Mouse (Mus musculus): ENCODE measurements around the gene Abcc6. TPM values are rescaled to one million over a fixed set of nuclear protein-coding genes. Genes with fewer than 3 reads are reported as not detected.

Abcc6 gene
- polyA plus RNA-seq, 1 experiment from 2014 or later: 0.78 TPM

GRCm38 (mm10) chr7:46019594-46019993, 10.5 kb downstream of the Abcc6 start:
- no peak overlapping the region for H3K27ac ChIP-seq (ENCODE audit: low read length)
- no peaks in the 10 kb centered on the region for H3K4me1 ChIP-seq (ENCODE audit: control insufficient read depth, insufficient read depth, low read length)
- ATAC-seq (ENCODE audit: insufficient number of reproducible peaks, insufficient read depth, low FRiP score, low read depth): no peak
- no peaks in the 10 kb centered on the region for H3K36me3 ChIP-seq (ENCODE audit: control insufficient read depth, insufficient read depth, low read length)
- WGBS: 59% methylated on average over 3 of the region's 3 CpGs
- no peak overlapping the region for H3K4me3 ChIP-seq (ENCODE audit: low read depth, low read length)
- no peaks in the 10 kb centered on the region for H3K9me3 ChIP-seq (ENCODE audit: control insufficient read depth, low read depth, low read length)
- no peaks in the 10 kb centered on the region for H3K27me3 ChIP-seq (ENCODE audit: control insufficient read depth, insufficient read depth, low read length)
- H3K4me2 ChIP-seq (replicated peaks; ENCODE audit: low read depth, low read length): no peak overlapping the region
- no peak overlapping the region for H3K9ac ChIP-seq (replicated peaks; ENCODE audit: low read depth, low read length)

GRCm38 (mm10) chr7:46013266-46014010, 16.7 kb downstream of the Abcc6 start:
- Histone ChIP-seq H3K9me3 (ENCODE audit: control insufficient read depth, low read depth, low read length) (no peaks in the 10 kb centered on the region), H3K27ac (ENCODE audit: low read length) (peak overlapping the region; percentile 52), H3K4me3 (ENCODE audit: low read depth, low read length) (no peak overlapping the region), H3K36me3 (ENCODE audit: control insufficient read depth, insufficient read depth, low read length) (no peaks in the 10 kb centered on the region), H3K9ac (replicated peaks; ENCODE audit: low read depth, low read length) (no peak overlapping the region), H3K4me2 (replicated peaks; ENCODE audit: low read depth, low read length) (no peak overlapping the region), H3K27me3 (ENCODE audit: control insufficient read depth, insufficient read depth, low read length) (no peaks in the 10 kb centered on the region), H3K4me1 (ENCODE audit: control insufficient read depth, insufficient read depth, low read length) (peaks cover 14% of the 10 kb centered on the region)
- peak; percentile 77 for ATAC-seq (ENCODE audit: insufficient number of reproducible peaks, insufficient read depth, low FRiP score, low read depth)
- 20% methylated on average over 9 of the region's 9 CpGs for WGBS

GRCm38 (mm10) chr7:46012121-46012520, 18.0 kb downstream of the Abcc6 start:
- Histone ChIP-seq H3K9ac (replicated peaks; ENCODE audit: low read depth, low read length) (no peak overlapping the region), H3K27ac (ENCODE audit: low read length) (no peak overlapping the region), H3K9me3 (ENCODE audit: control insufficient read depth, low read depth, low read length) (no peaks in the 10 kb centered on the region), H3K4me2 (replicated peaks; ENCODE audit: low read depth, low read length) (no peak overlapping the region), H3K36me3 (ENCODE audit: control insufficient read depth, insufficient read depth, low read length) (no peaks in the 10 kb centered on the region), H3K27me3 (ENCODE audit: control insufficient read depth, insufficient read depth, low read length) (no peaks in the 10 kb centered on the region), H3K4me1 (ENCODE audit: control insufficient read depth, insufficient read depth, low read length) (peaks cover 14% of the 10 kb centered on the region), H3K4me3 (ENCODE audit: low read depth, low read length) (no peak overlapping the region)
- ATAC-seq (ENCODE audit: insufficient number of reproducible peaks, insufficient read depth, low FRiP score, low read depth): no peak

DNA sequence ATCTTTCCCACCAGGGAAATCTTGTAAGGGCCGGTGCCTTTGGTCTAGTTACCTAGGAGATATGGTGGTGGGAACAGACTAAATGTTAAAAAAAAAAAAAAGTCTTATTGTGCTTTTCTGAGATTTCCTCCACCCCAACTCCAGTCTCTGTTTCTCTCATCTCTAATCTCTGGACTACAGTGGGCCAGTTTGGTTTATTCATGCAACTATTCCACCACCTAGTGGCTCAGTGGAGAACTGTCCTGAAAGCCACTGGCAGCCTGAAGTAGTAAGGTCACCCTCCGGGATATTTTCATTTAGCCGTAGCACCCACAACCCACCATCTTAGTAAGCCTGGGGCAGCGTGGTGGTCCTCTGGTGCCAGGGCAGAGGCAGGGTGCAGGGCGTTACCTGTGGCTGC, 20.5 kb downstream of the Abcc6 start:
- Histone ChIP-seq H3K9me3 (ENCODE audit: control insufficient read depth, low read depth, low read length) (no peaks in the 10 kb centered on the region), H3K36me3 (ENCODE audit: control insufficient read depth, insufficient read depth, low read length) (no peaks in the 10 kb centered on the region), H3K4me2 (replicated peaks; ENCODE audit: low read depth, low read length) (no peak overlapping the region), H3K9ac (replicated peaks; ENCODE audit: low read depth, low read length) (no peak overlapping the region), H3K27me3 (ENCODE audit: control insufficient read depth, insufficient read depth, low read length) (no peaks in the 10 kb centered on the region), H3K4me1 (ENCODE audit: control insufficient read depth, insufficient read depth, low read length) (peaks cover 14% of the 10 kb centered on the region), H3K4me3 (ENCODE audit: low read depth, low read length) (no peak overlapping the region), H3K27ac (ENCODE audit: low read length) (no peak overlapping the region)
- peak; percentile 24; the same call in 1 of the 2 replicates for ATAC-seq (ENCODE audit: insufficient number of reproducible peaks, insufficient read depth, low FRiP score, low read depth)
- 12% methylated on average over 5 of the region's 5 CpGs for WGBS

DNA sequence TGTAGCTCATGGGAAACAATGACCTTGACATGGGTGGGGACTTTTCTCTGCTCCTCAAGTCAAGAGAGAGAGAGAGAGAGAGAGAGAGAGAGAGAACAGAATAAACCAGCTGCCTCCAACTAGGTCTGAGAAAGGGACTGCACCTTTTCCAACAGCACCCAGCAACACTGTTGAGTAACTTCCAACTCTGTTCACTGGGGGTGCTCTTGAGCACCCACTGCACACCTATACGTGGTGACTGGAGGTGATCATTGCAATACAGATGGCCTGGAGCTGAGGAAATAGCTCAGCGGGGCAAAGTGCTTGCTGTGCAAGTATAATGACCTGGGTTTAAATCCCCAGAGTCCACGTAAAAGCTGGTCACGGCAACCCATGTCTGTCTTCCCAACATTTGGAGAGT, 27.4 kb downstream of the Abcc6 start:
- Histone ChIP-seq H3K27me3 (ENCODE audit: control insufficient read depth, insufficient read depth, low read length) (no peaks in the 10 kb centered on the region), H3K9ac (replicated peaks; ENCODE audit: low read depth, low read length) (no peak overlapping the region), H3K9me3 (ENCODE audit: control insufficient read depth, low read depth, low read length) (no peaks in the 10 kb centered on the region), H3K27ac (ENCODE audit: low read length) (no peak overlapping the region), H3K4me3 (ENCODE audit: low read depth, low read length) (no peak overlapping the region), H3K4me1 (ENCODE audit: control insufficient read depth, insufficient read depth, low read length) (no peaks in the 10 kb centered on the region), H3K36me3 (ENCODE audit: control insufficient read depth, insufficient read depth, low read length) (no peaks in the 10 kb centered on the region), H3K4me2 (replicated peaks; ENCODE audit: low read depth, low read length) (no peak overlapping the region)
- 55% methylated on average over 4 of the region's 4 CpGs for WGBS
- no peak for ATAC-seq (ENCODE audit: insufficient number of reproducible peaks, insufficient read depth, low FRiP score, low read depth)

GRCm38 (mm10) chr7:46000577-46000976, 29.5 kb downstream of the Abcc6 start:
- no peak for ATAC-seq (ENCODE audit: insufficient number of reproducible peaks, insufficient read depth, low FRiP score, low read depth)
- no peaks in the 10 kb centered on the region for H3K4me1 ChIP-seq (ENCODE audit: control insufficient read depth, insufficient read depth, low read length)
- 95% methylated on average over 4 of the region's 4 CpGs for WGBS
- H3K4me3 ChIP-seq (ENCODE audit: low read depth, low read length): no peak overlapping the region
- H3K9ac ChIP-seq (replicated peaks; ENCODE audit: low read depth, low read length): no peak overlapping the region
- no peak overlapping the region for H3K27ac ChIP-seq (ENCODE audit: low read length)
- H3K4me2 ChIP-seq (replicated peaks; ENCODE audit: low read depth, low read length): no peak overlapping the region
- H3K9me3 ChIP-seq (ENCODE audit: control insufficient read depth, low read depth, low read length): no peaks in the 10 kb centered on the region
- no peaks in the 10 kb centered on the region for H3K36me3 ChIP-seq (ENCODE audit: control insufficient read depth, insufficient read depth, low read length)
- H3K27me3 ChIP-seq (ENCODE audit: control insufficient read depth, insufficient read depth, low read length): no peaks in the 10 kb centered on the region

DNA sequence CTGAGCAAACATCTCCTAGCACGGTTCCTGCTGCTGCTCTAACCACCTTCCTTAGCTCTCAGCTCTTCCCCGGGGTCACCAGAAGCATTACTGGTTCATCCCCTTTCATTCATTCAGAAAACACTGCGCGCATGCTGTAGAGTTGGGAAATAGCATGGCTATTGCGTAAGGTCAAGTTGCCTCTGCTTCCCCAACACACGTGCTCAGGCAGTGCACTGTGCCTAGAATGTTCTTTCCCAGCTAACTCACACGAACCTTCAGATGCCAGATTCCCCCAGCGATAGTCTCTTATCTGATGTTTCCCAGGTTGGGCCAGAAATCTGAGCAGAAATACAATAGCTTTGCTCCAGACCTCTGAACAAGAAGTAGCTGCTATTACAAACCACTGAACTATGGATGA, 37.6 kb downstream of the Abcc6 start:
- no peaks in the 10 kb centered on the region for H3K4me1 ChIP-seq (ENCODE audit: control insufficient read depth, insufficient read depth, low read length)
- no peak overlapping the region for H3K9ac ChIP-seq (replicated peaks; ENCODE audit: low read depth, low read length)
- no peak for ATAC-seq (ENCODE audit: insufficient number of reproducible peaks, insufficient read depth, low FRiP score, low read depth)
- no peak overlapping the region for H3K4me3 ChIP-seq (ENCODE audit: low read depth, low read length)
- H3K4me2 ChIP-seq (replicated peaks; ENCODE audit: low read depth, low read length): no peak overlapping the region
- H3K27ac ChIP-seq (ENCODE audit: low read length): no peak overlapping the region
- no peaks in the 10 kb centered on the region for H3K36me3 ChIP-seq (ENCODE audit: control insufficient read depth, insufficient read depth, low read length)
- no peaks in the 10 kb centered on the region for H3K9me3 ChIP-seq (ENCODE audit: control insufficient read depth, low read depth, low read length)
- H3K27me3 ChIP-seq (ENCODE audit: control insufficient read depth, insufficient read depth, low read length): no peaks in the 10 kb centered on the region
- WGBS: 83% methylated on average over 8 of the region's 8 CpGs

DNA sequence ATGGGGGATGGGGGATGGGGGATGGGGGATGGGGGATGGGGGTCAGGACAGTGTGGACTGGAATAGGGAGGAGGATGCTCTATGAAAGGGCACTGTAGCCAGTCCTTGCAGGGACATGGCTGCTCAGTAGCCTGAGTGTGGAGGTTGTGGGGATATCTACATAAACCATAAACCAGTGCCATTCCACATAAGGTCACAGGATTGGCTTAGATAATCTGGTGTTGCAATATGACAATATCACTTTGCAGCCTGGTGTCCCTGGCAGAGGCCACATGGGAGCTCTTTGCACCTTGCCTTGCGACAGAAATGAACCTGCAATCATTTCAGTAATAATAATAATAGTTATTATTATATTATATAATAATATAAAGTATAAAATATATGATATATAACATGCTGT, 41.8 kb downstream of the Abcc6 start:
- no peak for ATAC-seq (ENCODE audit: insufficient number of reproducible peaks, insufficient read depth, low FRiP score, low read depth)
- no peak overlapping the region for H3K9ac ChIP-seq (replicated peaks; ENCODE audit: low read depth, low read length)
- H3K27ac ChIP-seq (ENCODE audit: low read length): no peak overlapping the region
- H3K4me1 ChIP-seq (ENCODE audit: control insufficient read depth, insufficient read depth, low read length): no peaks in the 10 kb centered on the region
- no peaks in the 10 kb centered on the region for H3K36me3 ChIP-seq (ENCODE audit: control insufficient read depth, insufficient read depth, low read length)
- H3K27me3 ChIP-seq (ENCODE audit: control insufficient read depth, insufficient read depth, low read length): no peaks in the 10 kb centered on the region
- H3K9me3 ChIP-seq (ENCODE audit: control insufficient read depth, low read depth, low read length): no peaks in the 10 kb centered on the region
- no peak overlapping the region for H3K4me3 ChIP-seq (ENCODE audit: low read depth, low read length)
- H3K4me2 ChIP-seq (replicated peaks; ENCODE audit: low read depth, low read length): no peak overlapping the region
- WGBS: 86% methylated on average over 1 of the region's 1 CpGs

GRCm38 (mm10) chr7:45986893-45987292, 43.2 kb downstream of the Abcc6 start:
- no peak overlapping the region for H3K4me3 ChIP-seq (ENCODE audit: low read depth, low read length)
- H3K9ac ChIP-seq (replicated peaks; ENCODE audit: low read depth, low read length): no peak overlapping the region
- no peaks in the 10 kb centered on the region for H3K27me3 ChIP-seq (ENCODE audit: control insufficient read depth, insufficient read depth, low read length)
- H3K27ac ChIP-seq (ENCODE audit: low read length): no peak overlapping the region
- H3K4me2 ChIP-seq (replicated peaks; ENCODE audit: low read depth, low read length): no peak overlapping the region
- no peaks in the 10 kb centered on the region for H3K4me1 ChIP-seq (ENCODE audit: control insufficient read depth, insufficient read depth, low read length)
- 55% methylated on average over 6 of the region's 6 CpGs for WGBS
- ATAC-seq (ENCODE audit: insufficient number of reproducible peaks, insufficient read depth, low FRiP score, low read depth): no peak
- H3K9me3 ChIP-seq (ENCODE audit: control insufficient read depth, low read depth, low read length): no peaks in the 10 kb centered on the region
- H3K36me3 ChIP-seq (ENCODE audit: control insufficient read depth, insufficient read depth, low read length): no peaks in the 10 kb centered on the region

All from stomach, embryonic 14.5 days (tissue).